Mouse (Mus musculus) lung, embryonic 15.5 days (tissue): ENCODE measurements at regions not wholly inside any gene's neighbourhood (a gene's known extent, or its start where the extent isn't known, plus 50 kb on each side); places are given as distances from the start of the nearest gene placed in this dataset.

Source experiments
- ATAC-seq: fragments of 200-750 bp; cut with Nextera tagmentation; 2 replicates; pipeline ENCODE4 v1.8.0; 2017; ENCODE audit warnings: moderate number of reproducible peaks, borderline replicate concordance; ENCODE audit not compliant: low FRiP score, low TSS enrichment; ENCODE audit errors: extremely low read depth
- H3K27ac ChIP-seq: fragments of 300-500 bp; sonication (generic); 2 replicates; pipeline ENCODE4 v1.5.1; 2015; ENCODE audit warnings: moderate library complexity, mild to moderate bottlenecking, inconsistent platforms
- H3K27me3 ChIP-seq: fragments of 300-500 bp; sonication (generic); 2 replicates; pipeline ENCODE4 v1.6.1; 2015; ENCODE audit warnings: inconsistent platforms
- H3K36me3 ChIP-seq: fragments of 300-500 bp; sonication (generic); 2 replicates; pipeline ENCODE4 v1.6.1; 2015; ENCODE audit warnings: inconsistent platforms
- H3K4me1 ChIP-seq: fragments of 300-500 bp; sonication (generic); 2 replicates; pipeline ENCODE4 v1.6.1; 2015; ENCODE audit warnings: inconsistent platforms
- H3K4me2 ChIP-seq: fragments of 300-500 bp; sonication (generic); 2 replicates; pipeline ENCODE4 v1.6.1; 2015; ENCODE audit warnings: inconsistent platforms, mild to moderate bottlenecking, moderate library complexity
- H3K4me3 ChIP-seq: fragments of 300-500 bp; sonication (generic); 2 replicates; pipeline ENCODE4 v1.5.1; 2015; ENCODE audit warnings: mild to moderate bottlenecking, inconsistent platforms
- H3K9ac ChIP-seq: fragments of 300-500 bp; sonication (generic); 2 replicates; pipeline ENCODE4 v1.6.1; 2015; ENCODE audit warnings: inconsistent platforms
- H3K9me3 ChIP-seq: fragments of 300-500 bp; sonication (generic); 2 replicates; pipeline ENCODE4 v1.6.1; 2016; ENCODE audit warnings: inconsistent platforms
- WGBS: fragments of 180-500 bp; shearing (Covaris S2); methylation state at CpG from one replicate; pipeline ENCODE4 v1.1.7; 2015; 5-methylcytosine and 5-hydroxymethylcytosine counted together

DNA sequence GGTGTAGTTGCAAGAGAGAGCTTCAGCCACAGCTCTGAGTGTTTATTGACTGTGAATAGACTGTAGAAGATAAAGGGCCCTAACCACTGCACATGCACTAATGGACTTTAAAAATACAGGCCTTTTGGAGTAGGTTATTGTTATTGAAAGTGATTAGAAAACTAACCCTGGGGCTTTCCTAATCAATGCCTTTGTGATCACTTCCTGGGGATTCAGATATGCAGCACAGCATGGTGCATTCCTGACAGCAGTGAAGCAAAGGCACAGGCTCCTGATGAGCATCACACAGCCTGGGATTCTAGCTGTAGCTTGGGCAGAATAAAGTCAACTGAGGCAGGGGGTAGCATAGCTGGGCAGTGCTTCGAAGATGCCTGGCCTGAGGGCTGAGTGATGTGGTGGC, 87.3 kb downstream of the Gm11077 start:
- Histone ChIP-seq H3K9me3 (no peaks in the 10 kb centered on the region), H3K27ac (no peak overlapping the region), H3K4me1 (peaks cover 4% of the 10 kb centered on the region; the same call in 1 of the 2 replicates), H3K4me3 (no peak overlapping the region), H3K4me2 (no peak overlapping the region), H3K27me3 (no peaks in the 10 kb centered on the region), H3K36me3 (no peaks in the 10 kb centered on the region), H3K9ac (no peak overlapping the region)
- ATAC-seq: no peak
- WGBS: 30% methylated on average over 1 of the region's 1 CpGs

DNA sequence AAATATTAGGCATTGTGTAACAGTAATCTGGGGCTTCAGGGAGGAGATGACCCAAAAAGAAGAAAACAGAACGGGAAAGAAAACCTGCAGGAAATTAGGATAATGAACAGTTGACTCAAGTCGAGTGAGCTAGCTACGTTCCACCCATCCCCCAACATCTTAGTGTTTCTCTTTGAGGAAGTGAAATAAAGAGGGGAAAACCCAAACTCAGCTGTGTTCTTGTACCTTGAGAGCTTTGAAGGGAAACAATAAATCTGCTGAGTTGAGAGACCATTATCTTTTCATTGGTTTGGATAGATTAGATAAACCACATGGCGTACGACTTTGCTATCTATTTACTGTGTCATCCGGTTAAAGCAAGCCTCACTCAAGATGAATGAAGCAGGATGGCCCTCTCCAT, 87.7 kb downstream of the Gm11077 start:
- Histone ChIP-seq H3K9ac (no peak overlapping the region), H3K27me3 (no peaks in the 10 kb centered on the region), H3K27ac (no peak overlapping the region), H3K9me3 (no peaks in the 10 kb centered on the region), H3K4me2 (no peak overlapping the region), H3K4me3 (no peak overlapping the region), H3K36me3 (no peaks in the 10 kb centered on the region), H3K4me1 (peaks cover 4% of the 10 kb centered on the region; the same call in 1 of the 2 replicates)
- ATAC-seq: no peak
- WGBS: 14% methylated on average over 6 of the region's 6 CpGs

DNA sequence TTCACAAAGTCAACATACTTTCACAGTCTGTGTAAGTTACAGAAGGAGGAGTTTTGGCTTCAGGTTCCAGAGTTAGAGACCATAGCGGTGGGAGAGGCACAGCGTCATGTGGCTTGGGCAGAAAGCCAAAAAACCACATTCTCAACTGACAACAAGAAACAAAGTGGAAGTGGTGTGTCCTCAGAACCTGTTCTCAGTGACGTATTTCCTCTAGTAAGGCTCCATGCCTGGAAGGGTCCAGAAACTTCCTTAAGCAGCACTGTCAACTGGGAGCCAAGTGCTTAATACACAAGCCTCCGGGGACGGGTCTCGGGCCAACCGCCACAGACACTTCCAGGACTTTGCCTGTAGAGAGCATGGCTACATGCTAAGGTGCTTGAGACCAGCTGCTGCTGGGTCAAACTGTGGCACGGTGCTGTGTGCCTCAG, 90.4 kb downstream of the Gm11077 start:
- peak; percentile 52; the same call in 1 of the 2 replicates for ATAC-seq
- no peak overlapping the region for H3K4me3 ChIP-seq
- H3K9ac ChIP-seq: no peak overlapping the region
- no peak overlapping the region for H3K27ac ChIP-seq
- WGBS: 47% methylated on average over 8 of the region's 8 CpGs
- H3K36me3 ChIP-seq: no peaks in the 10 kb centered on the region
- H3K27me3 ChIP-seq: no peaks in the 10 kb centered on the region
- H3K9me3 ChIP-seq: no peaks in the 10 kb centered on the region
- no peak overlapping the region for H3K4me2 ChIP-seq
- peaks cover 4% of the 10 kb centered on the region; the same call in 1 of the 2 replicates for H3K4me1 ChIP-seq

DNA sequence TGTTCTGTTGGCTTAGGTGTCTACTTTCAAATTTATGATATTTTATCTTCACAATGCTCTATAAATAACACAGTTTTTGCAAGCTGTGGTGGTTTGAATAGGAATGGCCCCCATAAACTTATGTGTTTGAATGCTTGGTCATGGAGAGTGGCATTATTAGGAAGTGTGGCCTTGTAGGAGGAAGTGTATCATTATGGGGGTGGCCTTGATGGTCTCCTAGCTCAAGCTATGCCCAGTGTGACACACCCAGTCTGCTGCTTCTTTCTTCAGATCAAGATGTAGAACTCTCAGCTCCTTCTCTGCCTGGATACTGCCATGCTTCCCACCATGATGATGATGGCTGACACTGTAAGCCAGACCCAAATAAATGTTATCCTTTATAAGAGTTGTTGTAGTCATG, 97.4 kb downstream of the Gm11077 start:
- no peaks in the 10 kb centered on the region for H3K36me3 ChIP-seq
- no peak overlapping the region for H3K9ac ChIP-seq
- H3K9me3 ChIP-seq: no peaks in the 10 kb centered on the region
- no peak overlapping the region for H3K4me2 ChIP-seq
- no peak overlapping the region for H3K27ac ChIP-seq
- H3K27me3 ChIP-seq: no peaks in the 10 kb centered on the region
- no peak overlapping the region for H3K4me3 ChIP-seq
- no peaks in the 10 kb centered on the region for H3K4me1 ChIP-seq
- ATAC-seq: no peak

DNA sequence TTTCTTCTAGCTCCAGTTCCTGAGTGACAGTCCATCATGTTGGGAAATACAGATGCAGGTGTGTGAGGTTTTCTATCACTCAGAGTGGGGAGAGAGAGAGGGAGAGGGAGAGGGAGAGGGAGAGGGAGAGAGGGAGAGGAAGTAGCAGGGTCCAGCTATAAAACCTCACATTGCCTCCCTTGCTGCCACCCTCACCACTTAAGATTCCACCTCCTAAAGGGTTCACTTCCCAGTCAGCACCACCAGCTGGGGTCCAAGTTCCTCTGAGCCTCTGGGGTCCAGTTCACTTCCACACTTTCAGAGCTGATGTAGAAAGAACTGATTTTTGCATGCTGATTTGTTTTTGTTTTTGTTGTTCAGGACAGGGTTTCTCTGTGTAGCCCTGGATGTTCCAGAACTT, 98.6 kb downstream of the Gm11077 start:
- no peak overlapping the region for H3K4me3 ChIP-seq
- H3K9ac ChIP-seq: no peak overlapping the region
- ATAC-seq: no peak
- no peaks in the 10 kb centered on the region for H3K27me3 ChIP-seq
- H3K4me1 ChIP-seq: no peaks in the 10 kb centered on the region
- no peak overlapping the region for H3K27ac ChIP-seq
- H3K9me3 ChIP-seq: no peaks in the 10 kb centered on the region
- no peaks in the 10 kb centered on the region for H3K36me3 ChIP-seq
- no peak overlapping the region for H3K4me2 ChIP-seq

DNA sequence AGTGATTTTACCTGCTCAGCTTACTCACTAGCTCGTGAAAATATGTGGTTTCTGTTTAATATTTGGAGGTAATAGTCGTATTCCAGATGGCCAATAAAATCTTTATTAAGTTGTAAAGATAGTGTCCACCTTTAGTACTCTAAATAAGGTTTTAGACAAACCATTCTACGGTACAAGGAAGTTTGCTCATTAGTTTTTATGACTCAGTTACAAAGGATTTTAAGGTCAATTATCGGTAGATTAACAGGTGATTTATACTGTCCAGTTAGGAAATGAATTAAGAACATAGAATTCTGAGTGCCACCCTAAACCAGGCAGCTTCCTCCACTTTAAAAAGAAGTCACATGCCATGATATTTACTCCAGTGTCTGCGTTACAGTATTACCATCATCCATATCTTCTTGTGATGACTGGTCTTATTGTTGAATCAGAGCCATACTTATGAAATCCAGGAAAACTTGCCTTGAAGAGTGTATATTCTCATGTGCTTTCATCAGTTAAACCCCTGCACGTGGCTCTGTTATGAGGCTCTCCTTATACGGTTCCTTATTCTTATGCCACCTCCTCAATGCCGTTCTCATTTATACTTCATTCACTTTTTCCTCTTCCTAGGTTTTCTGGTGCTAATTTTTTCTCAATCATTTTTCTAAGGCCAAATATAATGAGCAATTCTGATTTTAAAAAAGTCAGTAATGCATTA, 114.4 kb downstream of the Gm11077 start:
- Histone ChIP-seq H3K4me2 (no peak overlapping the region), H3K4me3 (no peak overlapping the region), H3K9me3 (no peaks in the 10 kb centered on the region), H3K27ac (no peak overlapping the region), H3K36me3 (no peaks in the 10 kb centered on the region), H3K4me1 (no peaks in the 10 kb centered on the region), H3K9ac (no peak overlapping the region), H3K27me3 (no peaks in the 10 kb centered on the region)
- ATAC-seq: no peak
- 78% methylated on average over 8 of the region's 8 CpGs for WGBS

DNA sequence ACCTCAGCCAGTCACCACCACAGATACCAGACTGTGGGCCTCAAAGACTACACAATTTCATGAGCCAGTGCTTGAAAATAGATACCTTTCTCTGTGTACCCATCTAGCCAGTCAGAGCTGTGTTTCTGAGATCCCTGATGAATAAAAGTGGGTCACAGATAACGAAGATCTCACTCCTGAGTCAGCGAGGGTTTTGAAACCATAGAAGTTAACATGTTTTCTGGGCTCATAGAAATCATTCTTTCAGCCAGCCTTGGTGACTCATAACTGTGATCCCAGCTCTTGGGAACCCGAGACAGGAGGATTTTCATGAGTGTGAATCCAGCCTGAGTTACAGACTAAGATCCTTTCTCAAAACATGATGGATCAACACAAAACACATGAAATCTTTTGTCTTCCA, 118.1 kb downstream of the Gm11077 start:
- Histone ChIP-seq H3K4me3 (no peak overlapping the region), H3K9ac (no peak overlapping the region), H3K4me2 (no peak overlapping the region), H3K27me3 (no peaks in the 10 kb centered on the region), H3K36me3 (no peaks in the 10 kb centered on the region), H3K27ac (no peak overlapping the region), H3K9me3 (no peaks in the 10 kb centered on the region), H3K4me1 (no peaks in the 10 kb centered on the region)
- no peak for ATAC-seq
- 91% methylated on average over 3 of the region's 3 CpGs for WGBS

DNA sequence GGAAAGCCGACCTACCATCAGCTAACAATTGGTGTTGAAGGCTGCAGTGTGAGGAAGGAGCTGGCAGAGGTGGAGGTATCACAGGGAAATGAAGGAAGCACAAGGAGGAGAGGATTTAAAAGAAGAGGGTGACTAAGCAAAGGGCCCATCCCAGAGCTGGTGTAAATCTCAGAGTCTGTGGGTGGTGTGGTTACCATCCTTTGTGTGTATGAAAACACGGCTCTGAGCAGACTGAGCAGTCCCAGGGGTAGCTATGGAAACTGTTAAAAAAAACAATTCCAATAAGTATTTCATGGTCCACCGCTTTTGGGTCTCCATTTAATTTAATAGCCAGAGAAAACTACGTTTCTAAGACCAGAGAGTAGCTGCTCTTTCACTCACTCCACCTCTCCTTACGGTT, 123.3 kb downstream of the Gm11077 start:
- H3K27me3 ChIP-seq: no peaks in the 10 kb centered on the region
- no peak overlapping the region for H3K27ac ChIP-seq
- no peaks in the 10 kb centered on the region for H3K9me3 ChIP-seq
- H3K4me1 ChIP-seq: peaks cover 14% of the 10 kb centered on the region
- 80% methylated on average over 5 of the region's 5 CpGs for WGBS
- H3K4me2 ChIP-seq: no peak overlapping the region
- no peak overlapping the region for H3K9ac ChIP-seq
- no peak overlapping the region for H3K4me3 ChIP-seq
- no peak for ATAC-seq
- no peaks in the 10 kb centered on the region for H3K36me3 ChIP-seq

DNA sequence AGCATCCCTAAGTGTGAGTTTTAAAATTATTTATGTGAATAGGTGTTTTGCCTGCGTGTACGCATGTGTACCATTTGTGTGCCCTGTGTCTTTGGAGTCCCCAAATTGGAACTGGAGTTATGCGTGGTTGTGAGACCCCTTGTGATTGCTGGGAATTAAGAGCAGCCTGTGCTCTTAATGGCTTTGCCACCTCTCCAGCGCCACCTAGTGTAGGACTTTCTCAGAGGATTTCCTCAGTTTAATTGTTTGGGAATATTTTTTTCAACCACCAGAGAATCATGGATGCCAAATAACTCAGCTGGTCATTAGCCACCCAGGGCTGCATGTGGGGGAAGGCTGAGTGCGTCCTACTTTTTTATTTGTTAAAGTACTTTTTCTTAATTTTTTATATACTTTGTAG, 124.4 kb downstream of the Gm11077 start:
- WGBS: 53% methylated on average over 5 of the region's 5 CpGs
- no peak overlapping the region for H3K9ac ChIP-seq
- no peak overlapping the region for H3K27ac ChIP-seq
- H3K4me1 ChIP-seq: peaks cover 15% of the 10 kb centered on the region
- no peak for ATAC-seq
- no peaks in the 10 kb centered on the region for H3K36me3 ChIP-seq
- no peaks in the 10 kb centered on the region for H3K9me3 ChIP-seq
- no peak overlapping the region for H3K4me2 ChIP-seq
- H3K27me3 ChIP-seq: no peaks in the 10 kb centered on the region
- no peak overlapping the region for H3K4me3 ChIP-seq

DNA sequence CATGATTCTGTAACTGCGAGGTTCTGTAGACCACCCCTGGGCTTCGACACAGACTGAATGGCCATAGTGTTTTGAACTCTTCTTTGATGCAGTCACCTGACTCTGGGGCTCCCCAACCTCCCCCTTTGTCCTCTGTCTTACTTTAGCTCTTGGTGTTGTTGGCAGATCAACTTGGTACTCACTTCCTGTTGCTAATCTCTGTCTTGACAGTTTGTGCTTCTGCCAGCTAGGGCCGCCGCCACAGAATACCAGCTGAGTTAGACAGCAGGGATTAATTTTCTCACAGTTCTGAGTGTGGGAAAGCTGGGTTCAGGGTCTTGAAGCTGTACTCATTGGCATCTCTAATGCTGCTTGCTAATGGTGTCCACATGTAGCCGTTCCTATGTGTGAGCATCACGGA, 125.6 kb downstream of the Gm11077 start:
- ATAC-seq: no peak; the same call in 1 of the 2 replicates

DNA sequence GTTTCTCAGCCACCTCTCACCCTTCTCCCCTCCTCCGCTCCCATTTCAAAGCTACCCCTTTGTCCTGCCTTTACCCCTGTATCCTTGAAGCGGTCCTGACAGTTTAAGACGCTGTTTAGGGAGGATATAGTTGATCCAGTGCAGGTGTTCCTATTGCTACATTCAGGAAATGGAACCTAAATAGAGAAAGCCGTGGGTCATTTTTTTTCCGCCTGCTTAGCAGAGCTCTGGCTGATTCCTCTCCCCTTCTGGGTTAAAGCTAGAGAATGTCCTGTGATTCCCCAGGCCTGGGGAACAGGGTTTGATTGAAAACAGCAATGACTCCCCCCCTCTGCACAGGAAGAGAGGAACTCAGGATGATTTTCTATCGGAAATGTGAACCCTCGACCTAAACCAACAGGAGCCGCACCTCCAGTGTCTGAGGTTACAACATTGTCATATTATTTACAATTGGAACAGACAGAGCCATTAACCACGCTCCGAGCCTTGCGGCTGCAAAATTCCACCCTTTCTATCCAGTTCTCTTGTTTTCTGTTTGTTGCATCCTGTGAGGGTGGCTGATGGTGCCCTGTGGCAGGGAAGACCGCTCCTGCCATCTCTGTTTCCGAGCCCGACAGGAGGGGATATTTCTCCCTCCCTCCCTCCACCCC, 127.5 kb downstream of the Gm11077 start:
- peaks cover 15% of the 10 kb centered on the region for H3K4me1 ChIP-seq
- H3K9ac ChIP-seq: peak overlapping the region; percentile 8; the same call in 1 of the 2 replicates
- peak; percentile 31; the same call in 1 of the 2 replicates for ATAC-seq
- peak overlapping the region; percentile 58 for H3K4me2 ChIP-seq
- H3K27me3 ChIP-seq: no peaks in the 10 kb centered on the region
- peak overlapping the region; percentile 27 for H3K4me3 ChIP-seq
- no peak overlapping the region for H3K27ac ChIP-seq
- H3K36me3 ChIP-seq: no peaks in the 10 kb centered on the region
- H3K9me3 ChIP-seq: no peaks in the 10 kb centered on the region
- WGBS: 12% methylated on average over 14 of the region's 14 CpGs

More for the DNA sequence above, 125.6 kb downstream of the Gm11077 start:
- Histone ChIP-seq H3K27ac (no peak overlapping the region), H3K4me1 (peaks cover 15% of the 10 kb centered on the region), H3K4me2 (no peak overlapping the region), H3K36me3 (no peaks in the 10 kb centered on the region), H3K27me3 (no peaks in the 10 kb centered on the region), H3K9me3 (no peaks in the 10 kb centered on the region), H3K9ac (no peak overlapping the region), H3K4me3 (no peak overlapping the region)
- WGBS: 71% methylated on average over 6 of the region's 6 CpGs

DNA sequence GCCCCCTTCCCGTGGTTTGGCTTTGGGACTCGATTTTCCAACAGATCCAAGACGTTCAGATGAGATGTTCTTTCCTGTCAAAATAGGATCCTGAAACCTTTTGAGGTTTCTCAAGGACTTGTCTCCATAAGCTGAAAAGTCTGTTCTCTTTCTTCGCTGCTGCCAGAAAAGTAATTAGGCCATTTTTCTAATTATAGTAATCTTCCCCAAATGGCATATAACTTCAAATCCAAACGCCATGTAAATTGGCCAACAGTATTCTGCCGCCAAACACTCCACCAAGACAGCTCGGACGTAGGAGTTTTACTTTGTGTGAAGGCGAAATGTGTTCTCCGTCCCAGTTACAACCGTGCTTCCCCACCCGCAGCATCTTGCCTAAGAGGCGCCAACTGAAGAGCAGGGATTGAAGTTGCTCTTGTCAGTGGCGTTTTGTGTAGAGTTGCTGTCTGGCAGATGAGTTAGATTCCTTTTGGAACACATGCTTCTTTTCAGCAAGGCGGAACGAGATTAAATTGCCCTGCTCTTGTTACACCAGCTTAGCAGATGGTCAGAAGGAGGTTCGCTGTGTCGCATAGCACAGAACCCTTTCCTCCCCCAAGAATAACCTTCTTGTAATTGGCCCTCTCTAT, 128.1 kb downstream of the Gm11077 start:
- peaks cover 15% of the 10 kb centered on the region for H3K4me1 ChIP-seq
- H3K4me2 ChIP-seq: peak overlapping the region; percentile 58
- ATAC-seq: no peak
- H3K27ac ChIP-seq: no peak overlapping the region
- 21% methylated on average over 18 of the region's 18 CpGs for WGBS
- peak overlapping the region; percentile 8; the same call in 1 of the 2 replicates for H3K9ac ChIP-seq
- peak overlapping the region; percentile 27 for H3K4me3 ChIP-seq
- no peaks in the 10 kb centered on the region for H3K27me3 ChIP-seq
- no peaks in the 10 kb centered on the region for H3K9me3 ChIP-seq
- no peaks in the 10 kb centered on the region for H3K36me3 ChIP-seq
